Mouse (Mus musculus): ENCODE data around the gene Naa60. TPM values are rescaled to one million over a fixed set of nuclear protein-coding genes. Genes with fewer than 3 reads are reported as not detected.

Naa60 gene
- polyA plus RNA-seq, 1 experiment from 2014 or later: 41.8 TPM

DNA sequence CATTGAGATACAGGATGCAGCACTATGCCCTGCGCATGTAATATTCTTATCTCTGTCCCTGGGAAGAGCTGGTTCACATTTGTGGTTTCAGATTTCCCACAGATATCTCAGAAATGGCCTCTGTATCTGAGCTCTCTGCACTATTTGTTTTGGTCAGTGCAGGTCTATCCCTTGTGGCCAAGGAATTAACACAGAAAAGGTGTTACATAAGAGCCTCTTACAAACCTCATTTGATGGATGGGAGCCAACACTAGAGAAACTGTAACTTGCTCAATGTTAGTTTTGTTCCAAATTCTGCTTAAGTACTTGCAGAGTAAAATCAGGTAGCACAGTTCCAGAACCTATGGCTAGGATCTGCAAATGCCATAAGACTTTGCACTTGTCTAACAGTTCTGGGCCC is 61.9 kb downstream of the Naa60 start:
- WGBS: 95% methylated on average over 1 of the region's 1 CpGs
- Histone ChIP-seq H3K36me3 (ENCODE audit: control insufficient read depth, insufficient read depth, low read length) (peaks cover 19% of the 10 kb centered on the region), H3K4me1 (ENCODE audit: control insufficient read depth, insufficient read depth, low read length) (no peaks in the 10 kb centered on the region)

GRCm38 (mm10) chr16:3934701-3935100 is 62.5 kb downstream of the Naa60 start:
- peaks cover 19% of the 10 kb centered on the region for H3K36me3 ChIP-seq (ENCODE audit: control insufficient read depth, insufficient read depth, low read length)
- H3K4me3 ChIP-seq (replicated peaks; ENCODE audit: low read length): no peak overlapping the region
- H3K9ac ChIP-seq (ENCODE audit: low read length): no peak overlapping the region
- H3K27me3 ChIP-seq (ENCODE audit: control insufficient read depth, insufficient read depth, low read length): no peaks in the 10 kb centered on the region
- whole genome bisulfite sequencing: 84% methylated on average over 4 of the region's 4 CpGs
- H3K9me3 ChIP-seq (replicated peaks; ENCODE audit: control insufficient read depth, low read length): no peaks in the 10 kb centered on the region
- no peak for ATAC-seq (ENCODE audit: insufficient read depth, low FRiP score)
- H3K4me2 ChIP-seq (ENCODE audit: low read depth, low read length): no peak overlapping the region
- no peak overlapping the region for H3K27ac ChIP-seq (ENCODE audit: low read length)
- H3K4me1 ChIP-seq (ENCODE audit: control insufficient read depth, insufficient read depth, low read length): no peaks in the 10 kb centered on the region

More for the DNA sequence above, 61.9 kb downstream of the Naa60 start:
- no peak overlapping the region for H3K4me3 ChIP-seq (replicated peaks; ENCODE audit: low read length)
- ATAC-seq (ENCODE audit: insufficient read depth, low FRiP score): no peak
- no peak overlapping the region for H3K9ac ChIP-seq (ENCODE audit: low read length)
- H3K27ac ChIP-seq (ENCODE audit: low read length): no peak overlapping the region
- H3K9me3 ChIP-seq (replicated peaks; ENCODE audit: control insufficient read depth, low read length): no peaks in the 10 kb centered on the region
- H3K4me2 ChIP-seq (ENCODE audit: low read depth, low read length): no peak overlapping the region
- no peaks in the 10 kb centered on the region for H3K27me3 ChIP-seq (ENCODE audit: control insufficient read depth, insufficient read depth, low read length)

GRCm38 (mm10) chr16:3951141-3951540 is 79.0 kb downstream of the Naa60 start:
- H3K4me2 ChIP-seq (ENCODE audit: low read depth, low read length): no peak overlapping the region
- no peaks in the 10 kb centered on the region for H3K9me3 ChIP-seq (replicated peaks; ENCODE audit: control insufficient read depth, low read length)
- 86% methylated on average over 1 of the region's 1 CpGs for WGBS
- H3K27ac ChIP-seq (ENCODE audit: low read length): no peak overlapping the region
- H3K4me1 ChIP-seq (ENCODE audit: control insufficient read depth, insufficient read depth, low read length): no peaks in the 10 kb centered on the region
- H3K4me3 ChIP-seq (replicated peaks; ENCODE audit: low read length): no peak overlapping the region
- no peak for ATAC-seq (ENCODE audit: insufficient read depth, low FRiP score)
- H3K36me3 ChIP-seq (ENCODE audit: control insufficient read depth, insufficient read depth, low read length): no peaks in the 10 kb centered on the region
- H3K9ac ChIP-seq (ENCODE audit: low read length): no peak overlapping the region
- no peaks in the 10 kb centered on the region for H3K27me3 ChIP-seq (ENCODE audit: control insufficient read depth, insufficient read depth, low read length)

Small RNAs within 50 kb of the gene (microRNA-seq; reads per million reads assigned to microRNA genes)
- gene Gm23493: not detected

Other genes starting within 250 kb of the Naa60 start
- gene Mefv, start 154.3 kb upstream of the Naa60 start, polyA plus RNA-seq (2015; fragmentation: Nextera tagmentation; extraction: Ambion mirVana): 0.18 and 0.20 TPM in 2 replicates
- 44.6 and 45.4 TPM in 2 replicates for gene Zfp263, start 128.3 kb upstream of the Naa60 start, polyA plus RNA-seq (2015; fragmentation: Nextera tagmentation; extraction: Ambion mirVana)
- not detected in 2 replicates for gene Olfr15, start 41.5 kb upstream of the Naa60 start, polyA plus RNA-seq (2015; fragmentation: Nextera tagmentation; extraction: Ambion mirVana)
- gene Zfp174, start 25.1 kb upstream of the Naa60 start, polyA plus RNA-seq (2015; fragmentation: Nextera tagmentation; extraction: Ambion mirVana): 1.3 and 1.6 TPM in 2 replicates
- 7.2 and 7.5 TPM in 2 replicates for gene Zfp597, start 12.2 kb downstream of the Naa60 start, polyA plus RNA-seq (2015; fragmentation: Nextera tagmentation; extraction: Ambion mirVana)
- 2.4 and 2.5 TPM in 2 replicates for gene Gm20695, start 12.3 kb downstream of the Naa60 start, polyA plus RNA-seq (2015; fragmentation: Nextera tagmentation; extraction: Ambion mirVana)
- 4.9 and 6.2 TPM in 2 replicates for gene 1700037C18Rik, start 36.3 kb downstream of the Naa60 start, polyA plus RNA-seq (2015; fragmentation: Nextera tagmentation; extraction: Ambion mirVana)
- 21.1 and 21.5 TPM in 2 replicates for gene Cluap1, start 36.4 kb downstream of the Naa60 start, polyA plus RNA-seq (2015; fragmentation: Nextera tagmentation; extraction: Ambion mirVana)
- gene Nlrc3, start 104.3 kb downstream of the Naa60 start, polyA plus RNA-seq (2015; fragmentation: Nextera tagmentation; extraction: Ambion mirVana): 0.71 and 0.99 TPM in 2 replicates
- 17.2 and 17.4 TPM in 2 replicates for gene Slx4, start 131.4 kb downstream of the Naa60 start, polyA plus RNA-seq (2015; fragmentation: Nextera tagmentation; extraction: Ambion mirVana)
- 4.2 and 4.6 TPM in 2 replicates for gene Dnase1, start 164.6 kb downstream of the Naa60 start, polyA plus RNA-seq (2015; fragmentation: Nextera tagmentation; extraction: Ambion mirVana)
- 92.2 and 101 TPM in 2 replicates for gene Trap1, start 205.5 kb downstream of the Naa60 start, polyA plus RNA-seq (2015; fragmentation: Nextera tagmentation; extraction: Ambion mirVana)

Measured in stomach, embryonic 16.5 days (tissue).